In genomic region chr9:58092581-58093269, GRCm38 (mm10) we compare ENCODE assay signal across 10 mouse cellular contexts. TPM values are rescaled to one million over a fixed set of nuclear protein-coding genes. Genes with fewer than 3 reads are reported as not detected.
DNase-seq lines count a peak whose midpoint lies in the region; ATAC-seq lines count a peak whose summit lies in the region.
"Had no signal": no experiment of that assay in that cellular context is flagged by ENCODE, and none has a peak within 500 bp of the region (broad histone marks: within the 10 kb centered on the region; RNA-seq: fewer than 3 reads in every experiment).

No protein-coding gene starts in this region.

- no peaks in the 10 kb centered on the region for H3K9me3 ChIP-seq in neural tube, embryonic 15.5 days (replicated peaks)
- H3K9me3 ChIP-seq: heart, embryonic 13.5 days; stomach, embryonic 15.5 days had no signal

- no peak for DNase-seq in neural tube, embryonic 10.5 days (ENCODE audit: extremely low spot score, low spot score)
- peak; percentile 98 for DNase-seq in cerebellum, adult 11-12 months
- peak; percentile 63 for DNase-seq in gastrocnemius, postnatal 25 days
- peak; percentile 35 for DNase-seq in lung, postnatal 36 days
- no peak for DNase-seq in thymus, postnatal 4 days
- no peak for DNase-seq in left cerebral cortex, postnatal 10 days (ENCODE audit: extremely low spot score in 1 of 2, low spot score in 2 of 2)

- no peak overlapping the region for H3K4me3 ChIP-seq in neural tube, embryonic 15.5 days (replicated peaks)
- H3K4me3 ChIP-seq: heart, embryonic 13.5 days; stomach, embryonic 15.5 days had no signal

- peaks cover 21% of the 10 kb centered on the region for H3K4me1 ChIP-seq in neural tube, embryonic 15.5 days

- intact Hi-C loops in left cerebral cortex, postnatal 10 days (cut with DNase I): no loop called here

- H3K36me3 ChIP-seq in neural tube, embryonic 15.5 days: no peaks in the 10 kb centered on the region
- H3K36me3 ChIP-seq: heart, embryonic 13.5 days; stomach, embryonic 15.5 days had no signal

- H3K4me2 ChIP-seq in neural tube, embryonic 15.5 days: no peak overlapping the region
- H3K4me2 ChIP-seq: heart, embryonic 13.5 days; stomach, embryonic 15.5 days had no signal

- WGBS in neural tube, embryonic 15.5 days: 67% methylated on average over 7 of the region's 7 CpGs

- H3K9ac ChIP-seq in neural tube, embryonic 15.5 days (replicated peaks): no peak overlapping the region
- H3K9ac ChIP-seq: heart, embryonic 13.5 days; stomach, embryonic 15.5 days had no signal

- peak; percentile 22; the same call in 1 of the 2 replicates for ATAC-seq in neural tube, embryonic 15.5 days (ENCODE audit: low FRiP score)

- H3K27me3 ChIP-seq in neural tube, embryonic 15.5 days (replicated peaks): no peaks in the 10 kb centered on the region; the same call in 1 of the 2 replicates
- H3K27me3 ChIP-seq: stomach, embryonic 15.5 days had no signal

- H3K27ac ChIP-seq in neural tube, embryonic 15.5 days (replicated peaks): no peak overlapping the region
- H3K27ac ChIP-seq: heart, embryonic 13.5 days; macrophage; stomach, embryonic 15.5 days had no signal

RNA-seq across cellular contexts. Expression of gene Ccdc33, which starts 25.9 kb away (rescaled TPM):
- polyA plus RNA-seq in neural tube, embryonic 15.5 days (2015; fragmentation: Nextera tagmentation; extraction: Ambion mirVana): 0.13 and 0.15 TPM in 2 replicates
- not detected for total RNA-seq in gastrocnemius, postnatal 25 days (2021)
- under 1 TPM; 0.43 to 0.47 TPM for total RNA-seq in left cerebral cortex, postnatal 10 days (2021)
- polyA plus RNA-seq: macrophage had no signal

RNA-seq across cellular contexts. Expression of gene Stra6, which starts 29.1 kb away (rescaled TPM):
- polyA plus RNA-seq in neural tube, embryonic 15.5 days (2015; fragmentation: Nextera tagmentation; extraction: Ambion mirVana): 20.6 and 21.5 TPM in 2 replicates
- under 1 TPM; 0.38 to 0.41 TPM for total RNA-seq in gastrocnemius, postnatal 25 days (2021)
- 10 to 100 TPM in 1 of 2 experiments, 1 to 10 TPM in 1; 10.0 to 10.9 TPM for total RNA-seq in left cerebral cortex, postnatal 10 days (2021)
- polyA plus RNA-seq: macrophage had no signal

Comparison
In these comparisons a context has a peak if more than half of its experiments do, and no peak if none do; other contexts are left out.
1. DNase-seq: peak in cerebellum, adult 11-12 months (single experiment), gastrocnemius, postnatal 25 days (single experiment) and lung, postnatal 36 days (single experiment); none in neural tube, embryonic 10.5 days (single experiment), thymus, postnatal 4 days (single experiment) and left cerebral cortex, postnatal 10 days (0 of 2).
2. RNA of gene Stra6, which starts 29.1 kb away (total RNA-seq): 10.0 to 10.9 TPM in left cerebral cortex, postnatal 10 days; 0.38 to 0.41 TPM in gastrocnemius, postnatal 25 days; every median in the first group is over 4 times any median in the second.